In genomic region chr16:84391756-84392155, GRCm38 (mm10) we compare ENCODE assay signal across 30 mouse cellular contexts.
DNase-seq lines count a peak whose midpoint lies in the region; ATAC-seq lines count a peak whose summit lies in the region.
"Had no signal": no experiment of that assay in that cellular context is flagged by ENCODE, and none has a peak within 500 bp of the region (broad histone marks: within the 10 kb centered on the region; RNA-seq: fewer than 3 reads in every experiment).

No protein-coding gene starts in this region.

- H3K4me3 ChIP-seq in kidney, embryonic 15.5 days (replicated peaks) = no peak overlapping the region
- no peak overlapping the region for H3K4me3 ChIP-seq in kidney, embryonic 16.5 days (ENCODE audit: low read length)
- no peak overlapping the region for H3K4me3 ChIP-seq in midbrain, embryonic 16.5 days (ENCODE audit: low read depth, low read length)
- H3K4me3 ChIP-seq: embryonic facial prominence, embryonic 13.5 days; forebrain, embryonic 13.5 days; heart, embryonic 12.5 days; hindbrain, embryonic 15.5 days; left cerebral cortex, adult 2 months; limb, embryonic 15.5 days; liver, embryonic 15.5 days; lung, embryonic 15.5 days; megakaryocyte, embryonic 14.5 days; myocyte; neural tube, embryonic 15.5 days had no signal

- 32% methylated on average over 9 of the region's 9 CpGs for WGBS in kidney, embryonic 15.5 days
- WGBS in kidney, embryonic 16.5 days = 28% methylated on average over 9 of the region's 9 CpGs
- WGBS in midbrain, embryonic 16.5 days = 41% methylated on average over 9 of the region's 9 CpGs

- DNase-seq in embryo, embryonic 11.5 days (ENCODE audit: low read depth, low spot score) = peak; percentile 11
- peak; percentile 13 for DNase-seq in forelimb bud, embryonic 11.5 days (ENCODE audit: low read depth, low spot score)
- no peak for DNase-seq in right cerebral cortex, postnatal 10 days (ENCODE audit: low spot score in 2 of 2)
- DNase-seq: adrenal gland, postnatal 10 days; cerebellum, adult 2 months; cerebellum, postnatal 25 days; gastrocnemius, postnatal 14 days; heart, adult 18-20 months; heart, postnatal 14 days; layer of hippocampus, adult 9-11 months; left cerebral cortex, postnatal 4 days; lung, postnatal 36 days; right cerebral cortex, adult 18-20 months; thymus, adult 2 months had no signal

- 0 out of 2 replicates have a peak, but pooled peaks have one; percentile 22 for ATAC-seq in kidney, embryonic 15.5 days (replicated peaks; ENCODE audit: low FRiP score)
- ATAC-seq in kidney, embryonic 16.5 days (ENCODE audit: low FRiP score, low TSS enrichment) = no peak
- 0 out of 2 replicates have a peak, but pooled peaks have one; percentile 45 for ATAC-seq in midbrain, embryonic 16.5 days
- no peak for ATAC-seq in granulocyte monocyte progenitor cell, adult 5-6 weeks (replicated peaks; ENCODE audit: poor library complexity, severe bottlenecking)
- ATAC-seq: forebrain, embryonic 13.5 days; intestine, embryonic 16.5 days had no signal

- H3K36me3 ChIP-seq in kidney, embryonic 15.5 days = no peaks in the 10 kb centered on the region
- H3K36me3 ChIP-seq in kidney, embryonic 16.5 days (ENCODE audit: insufficient read depth, low read length) = no peaks in the 10 kb centered on the region
- no peaks in the 10 kb centered on the region for H3K36me3 ChIP-seq in midbrain, embryonic 16.5 days (ENCODE audit: control insufficient read depth, insufficient read depth, low read length)
- H3K36me3 ChIP-seq: embryonic facial prominence, embryonic 13.5 days; heart, embryonic 12.5 days; hindbrain, embryonic 15.5 days; limb, embryonic 15.5 days; liver, embryonic 15.5 days; lung, embryonic 15.5 days; neural tube, embryonic 15.5 days had no signal

- H3K4me1 ChIP-seq in kidney, embryonic 15.5 days = no peaks in the 10 kb centered on the region
- H3K4me1 ChIP-seq in kidney, embryonic 16.5 days (ENCODE audit: insufficient read depth, low read length) = 0 out of 2 replicates have a peak, but pooled peaks cover 3% of the 10 kb centered on the region
- H3K4me1 ChIP-seq in midbrain, embryonic 16.5 days (ENCODE audit: control insufficient read depth, insufficient read depth, low read length) = no peaks in the 10 kb centered on the region
- H3K4me1 ChIP-seq: embryonic facial prominence, embryonic 13.5 days; forebrain, embryonic 13.5 days; heart, embryonic 12.5 days; hindbrain, embryonic 15.5 days; limb, embryonic 15.5 days; liver, embryonic 15.5 days; lung, embryonic 15.5 days; megakaryocyte, embryonic 14.5 days; neural tube, embryonic 15.5 days had no signal

- H3K27ac ChIP-seq in kidney, embryonic 15.5 days = no peak overlapping the region
- no peak overlapping the region for H3K27ac ChIP-seq in kidney, embryonic 16.5 days (ENCODE audit: low read length)
- no peak overlapping the region for H3K27ac ChIP-seq in midbrain, embryonic 16.5 days (ENCODE audit: low read length)
- H3K27ac ChIP-seq: embryonic facial prominence, embryonic 13.5 days; forebrain, embryonic 13.5 days; hindbrain, embryonic 15.5 days; left cerebral cortex, adult 2 months; limb, embryonic 15.5 days; liver, embryonic 15.5 days; lung, embryonic 15.5 days; neural tube, embryonic 15.5 days had no signal

- H3K4me2 ChIP-seq in kidney, embryonic 15.5 days = no peak overlapping the region
- no peak overlapping the region for H3K4me2 ChIP-seq in kidney, embryonic 16.5 days (replicated peaks; ENCODE audit: low read depth, low read length)
- H3K4me2 ChIP-seq in midbrain, embryonic 16.5 days (ENCODE audit: low read length) = no peak overlapping the region
- H3K4me2 ChIP-seq: embryonic facial prominence, embryonic 13.5 days; forebrain, embryonic 13.5 days; heart, embryonic 12.5 days; hindbrain, embryonic 15.5 days; limb, embryonic 15.5 days; liver, embryonic 15.5 days; lung, embryonic 15.5 days; neural tube, embryonic 15.5 days had no signal

- H3K9me3 ChIP-seq in kidney, embryonic 15.5 days (replicated peaks) = no peaks in the 10 kb centered on the region
- no peaks in the 10 kb centered on the region for H3K9me3 ChIP-seq in kidney, embryonic 16.5 days (ENCODE audit: low read length)
- no peaks in the 10 kb centered on the region for H3K9me3 ChIP-seq in midbrain, embryonic 16.5 days (replicated peaks; ENCODE audit: control insufficient read depth, low read length, poor library complexity, severe bottlenecking)
- H3K9me3 ChIP-seq: embryonic facial prominence, embryonic 13.5 days; forebrain, embryonic 13.5 days; hindbrain, embryonic 15.5 days; limb, embryonic 15.5 days; liver, embryonic 15.5 days; lung, embryonic 15.5 days; neural tube, embryonic 15.5 days had no signal

- no peak overlapping the region for H3K9ac ChIP-seq in kidney, embryonic 15.5 days
- H3K9ac ChIP-seq in kidney, embryonic 16.5 days (replicated peaks; ENCODE audit: low read length) = no peak overlapping the region
- no peak overlapping the region for H3K9ac ChIP-seq in midbrain, embryonic 16.5 days (ENCODE audit: low read depth, low read length)
- H3K9ac ChIP-seq: embryonic facial prominence, embryonic 13.5 days; forebrain, embryonic 13.5 days; heart, embryonic 12.5 days; hindbrain, embryonic 15.5 days; limb, embryonic 15.5 days; liver, embryonic 15.5 days; lung, embryonic 15.5 days; neural tube, embryonic 15.5 days had no signal

- H3K27me3 ChIP-seq in kidney, embryonic 15.5 days = no peaks in the 10 kb centered on the region
- no peaks in the 10 kb centered on the region for H3K27me3 ChIP-seq in kidney, embryonic 16.5 days (ENCODE audit: insufficient read depth, low read length)
- H3K27me3 ChIP-seq in midbrain, embryonic 16.5 days (ENCODE audit: control insufficient read depth, insufficient read depth, low read depth, low read length) = no peaks in the 10 kb centered on the region
- H3K27me3 ChIP-seq: embryonic facial prominence, embryonic 13.5 days; forebrain, embryonic 13.5 days; heart, embryonic 12.5 days; hindbrain, embryonic 15.5 days; limb, embryonic 15.5 days; liver, embryonic 15.5 days; lung, embryonic 15.5 days; megakaryocyte, embryonic 14.5 days; neural tube, embryonic 15.5 days had no signal

Comparison
In these comparisons a context has a peak if more than half of its experiments do, and no peak if none do; other contexts are left out.
1. ATAC-seq: peak in kidney, embryonic 15.5 days (single experiment) and midbrain, embryonic 16.5 days (single experiment); none in kidney, embryonic 16.5 days (single experiment) and granulocyte monocyte progenitor cell, adult 5-6 weeks (single experiment).
2. DNase-seq: peak in embryo, embryonic 11.5 days (single experiment) and forelimb bud, embryonic 11.5 days (single experiment); none in right cerebral cortex, postnatal 10 days (0 of 2).